Mouse (Mus musculus): Measurements from ENCODE around the gene Ifi207. TPM values are rescaled to one million over a fixed set of nuclear protein-coding genes. Genes with fewer than 3 reads are reported as not detected.

Gene Ifi207
- polyA plus RNA-seq (2012; rRNA removed; ENCODE audit: low replicate concordance): 13.8 and 23.6 TPM in 2 replicates

DNA sequence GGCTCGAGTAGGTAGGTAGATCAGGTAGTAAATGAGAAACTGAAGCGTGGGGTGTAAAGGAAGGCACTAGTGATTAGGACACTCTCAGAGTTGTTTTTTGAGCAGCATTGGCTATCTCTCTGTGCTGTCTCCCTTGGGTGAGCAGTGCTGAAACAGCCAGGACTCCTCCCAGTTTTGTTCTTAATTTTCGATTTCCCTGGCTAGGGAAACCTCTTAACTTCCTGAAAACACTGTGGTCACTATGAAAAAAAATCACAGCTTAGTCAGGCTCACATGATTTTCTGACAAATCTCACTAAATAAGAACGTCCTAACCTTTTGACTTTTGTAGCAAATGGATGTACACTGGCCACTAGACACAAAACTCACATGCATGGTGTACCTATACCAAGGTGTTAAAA lies at the start of gene Ifi207:
Gene Ifi207, minus strand, starts transcription at position 92 of the 400 bp plus-strand sequence.

DNA sequence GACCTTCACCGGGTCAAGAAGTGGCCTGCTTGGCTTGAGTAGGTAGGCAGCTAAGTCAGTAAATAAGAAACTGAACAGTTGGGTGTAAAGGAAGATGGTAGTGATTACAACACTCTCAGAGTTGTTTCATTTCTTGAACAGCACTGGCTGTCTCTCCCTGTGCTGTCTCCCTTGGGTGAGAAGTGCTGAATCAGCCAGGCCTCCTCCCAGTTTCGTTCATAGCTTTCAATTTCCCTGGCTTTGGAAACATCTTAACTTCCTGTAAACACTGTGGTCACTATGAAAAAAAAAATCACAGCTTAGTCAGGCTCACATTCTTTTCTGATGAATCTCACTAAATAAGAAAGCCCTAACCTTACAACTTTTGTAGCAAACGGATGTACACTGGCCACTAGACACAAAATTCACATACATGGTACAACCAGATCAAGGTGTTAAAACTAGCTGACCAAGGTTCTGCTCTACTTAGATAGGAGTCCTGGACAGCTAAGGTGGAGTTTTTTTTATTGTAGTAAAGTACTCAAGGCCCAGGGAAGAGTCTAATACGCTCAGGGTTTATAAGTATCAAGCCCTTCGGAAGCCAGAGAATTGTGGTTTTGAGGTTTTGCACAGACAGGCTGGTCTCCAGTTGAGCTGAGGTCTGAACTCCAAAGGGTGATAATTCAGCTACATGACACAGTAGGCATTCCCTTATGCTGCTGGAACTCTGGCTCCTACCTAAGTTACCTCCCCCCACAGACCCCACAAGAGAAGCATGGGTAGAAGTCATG lies 25.5 kb upstream of the Ifi207 start, which contains the start of gene Ifi204:
Gene Ifi204, minus strand, starts transcription at position 96 of the 770 bp plus-strand sequence.

DNA sequence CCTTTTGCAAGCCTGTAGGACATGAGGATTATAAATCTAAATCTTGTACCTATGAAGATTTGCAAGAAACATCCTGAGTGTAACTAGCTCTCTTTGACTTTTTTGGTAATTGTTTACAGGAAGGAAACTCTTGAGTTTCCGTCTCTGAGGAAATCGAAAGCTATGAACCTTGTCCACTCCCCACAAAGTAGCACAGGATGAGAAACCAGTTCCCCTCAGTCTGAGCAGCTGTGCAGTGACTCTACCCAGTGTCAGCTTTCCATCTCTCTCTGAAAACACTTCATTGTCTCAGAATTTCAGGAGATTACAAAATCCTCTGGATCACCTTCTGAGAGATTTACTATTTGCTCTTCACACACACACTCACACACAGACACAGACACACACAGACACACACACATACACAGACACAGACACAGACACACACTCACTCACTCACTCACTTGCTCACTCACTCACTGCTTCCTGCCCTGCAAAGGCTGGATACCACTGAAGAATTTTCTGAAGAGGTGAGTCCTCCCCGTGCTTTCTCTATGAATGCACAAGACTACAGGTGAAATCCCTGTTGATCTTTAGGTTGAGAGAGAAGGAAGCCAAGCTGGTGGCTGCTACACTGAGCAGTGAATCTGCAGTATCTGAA lies 68.0 kb downstream of the Ifi207 start, which contains the start of gene Ifi208:
Gene Ifi208, plus strand, starts transcription at position 218 of the 640 bp plus-strand sequence.

Other genes with a start within 250 kb of the Ifi207 start
- gene Ifi214, start 205.8 kb downstream of the Ifi207 start, polyA plus RNA-seq (2012; rRNA removed; ENCODE audit: low replicate concordance): 0.13 TPM in 1 of 2 replicates, not detected in the other
- 1.4 and 4.2 TPM in 2 replicates for gene Ifi213, start 142.5 kb downstream of the Ifi207 start, polyA plus RNA-seq (2012; rRNA removed; ENCODE audit: low replicate concordance)
- gene Ifi209, start 110.8 kb downstream of the Ifi207 start, polyA plus RNA-seq (2012; rRNA removed; ENCODE audit: low replicate concordance): 0.49 and 0.95 TPM in 2 replicates
- 1.8 TPM in 2 replicates for gene Ifi208, start 68.1 kb downstream of the Ifi207 start, polyA plus RNA-seq (2012; rRNA removed; ENCODE audit: low replicate concordance)
- gene Ifi204, start 25.2 kb upstream of the Ifi207 start, polyA plus RNA-seq (2012; rRNA removed; ENCODE audit: low replicate concordance): 4.5 and 4.7 TPM in 2 replicates
- gene Ifi211, start 171.3 kb upstream of the Ifi207 start, polyA plus RNA-seq (2012; rRNA removed; ENCODE audit: low replicate concordance): 2.6 and 3.2 TPM in 2 replicates
- 7.7 TPM in 2 replicates for gene Mndal, start 200.7 kb upstream of the Ifi207 start, polyA plus RNA-seq (2012; rRNA removed; ENCODE audit: low replicate concordance)
- 14.8 and 22.6 TPM in 2 replicates for gene Ifi203, start 200.9 kb upstream of the Ifi207 start, polyA plus RNA-seq (2012; rRNA removed; ENCODE audit: low replicate concordance)
- gene Ifi202b, start 241.0 kb upstream of the Ifi207 start, polyA plus RNA-seq (2012; rRNA removed; ENCODE audit: low replicate concordance): 1.3 TPM in 1 of 2 replicates, not detected in the other